Mouse (Mus musculus): ENCODE data around the gene Fads2.

The Fads2 gene

GRCm38 (mm10) chr19:10101341-10102053, at the start of gene Fads2:
Gene Fads2 (minus strand): TSS chr19:10101746.
- DNase-seq (ENCODE audit: low read depth, low spot score), result peak; percentile 74

GRCm38 (mm10) chr19:10149189-10149588, 47.6 kb upstream of the Fads2 start:
- DNase-seq (ENCODE audit: low read depth, low spot score), result no peak

- no peak for DNase-seq (ENCODE audit: low read depth, low spot score)
These were observed 47.0 kb upstream of the Fads2 start for GRCm38 (mm10) chr19:10148555-10148954.

DNA sequence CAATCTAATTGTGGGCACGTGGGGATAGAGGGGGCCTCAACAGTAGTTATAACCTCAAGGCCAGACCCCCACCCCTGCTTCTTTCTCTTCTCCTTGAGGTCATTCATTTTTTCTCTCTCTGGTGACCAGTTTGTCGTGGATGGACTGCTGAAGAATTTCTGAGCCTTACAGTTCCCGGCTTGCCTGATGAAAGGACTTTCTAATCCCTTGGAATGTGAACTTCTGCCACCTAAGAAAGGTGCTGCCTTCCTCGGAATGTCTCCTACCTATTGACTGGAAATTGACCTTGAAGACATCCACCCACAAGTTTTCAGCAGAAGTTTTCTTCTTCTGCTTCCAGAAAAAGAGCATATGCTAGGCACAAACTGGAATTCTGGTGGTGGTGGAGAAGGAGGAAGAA, 42.9 kb upstream of the Fads2 start:
- no peak for DNase-seq (ENCODE audit: low read depth, low spot score)

DNA sequence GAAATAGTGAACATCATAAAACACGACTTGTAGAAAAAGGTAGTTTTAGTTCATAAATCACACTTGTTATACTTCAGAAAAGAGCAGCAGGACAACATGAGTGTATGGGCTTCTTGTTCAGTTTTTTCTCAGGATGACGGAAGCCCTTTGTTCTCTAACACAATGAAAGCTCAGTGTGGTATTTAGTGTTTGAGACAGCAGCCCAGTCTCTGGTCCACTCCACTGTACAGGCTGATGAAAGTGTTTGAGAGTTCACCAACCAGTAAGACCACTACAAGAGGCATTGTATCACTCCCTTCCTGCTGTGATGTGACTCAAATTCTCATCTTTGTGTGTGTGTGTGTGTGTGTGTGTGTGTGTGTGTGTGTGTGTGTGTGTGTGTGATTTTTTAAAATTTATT, 42.1 kb upstream of the Fads2 start:
- no peak for DNase-seq (ENCODE audit: low read depth, low spot score)

- no peak for DNase-seq (ENCODE audit: low read depth, low spot score)
These were observed 38.2 kb upstream of the Fads2 start for GRCm38 (mm10) chr19:10139736-10140135.

GRCm38 (mm10) chr19:10137423-10137822, 35.9 kb upstream of the Fads2 start:
- no peak for DNase-seq (ENCODE audit: low read depth, low spot score)

GRCm38 (mm10) chr19:10134692-10135091, 33.1 kb upstream of the Fads2 start:
- no peak for DNase-seq (ENCODE audit: low read depth, low spot score)

GRCm38 (mm10) chr19:10129547-10129946, 28.0 kb upstream of the Fads2 start:
- DNase-seq (ENCODE audit: low read depth, low spot score), result peak; percentile 46

- no peak for DNase-seq (ENCODE audit: low read depth, low spot score)
These were observed 25.1 kb upstream of the Fads2 start for GRCm38 (mm10) chr19:10126479-10127250.

DNA sequence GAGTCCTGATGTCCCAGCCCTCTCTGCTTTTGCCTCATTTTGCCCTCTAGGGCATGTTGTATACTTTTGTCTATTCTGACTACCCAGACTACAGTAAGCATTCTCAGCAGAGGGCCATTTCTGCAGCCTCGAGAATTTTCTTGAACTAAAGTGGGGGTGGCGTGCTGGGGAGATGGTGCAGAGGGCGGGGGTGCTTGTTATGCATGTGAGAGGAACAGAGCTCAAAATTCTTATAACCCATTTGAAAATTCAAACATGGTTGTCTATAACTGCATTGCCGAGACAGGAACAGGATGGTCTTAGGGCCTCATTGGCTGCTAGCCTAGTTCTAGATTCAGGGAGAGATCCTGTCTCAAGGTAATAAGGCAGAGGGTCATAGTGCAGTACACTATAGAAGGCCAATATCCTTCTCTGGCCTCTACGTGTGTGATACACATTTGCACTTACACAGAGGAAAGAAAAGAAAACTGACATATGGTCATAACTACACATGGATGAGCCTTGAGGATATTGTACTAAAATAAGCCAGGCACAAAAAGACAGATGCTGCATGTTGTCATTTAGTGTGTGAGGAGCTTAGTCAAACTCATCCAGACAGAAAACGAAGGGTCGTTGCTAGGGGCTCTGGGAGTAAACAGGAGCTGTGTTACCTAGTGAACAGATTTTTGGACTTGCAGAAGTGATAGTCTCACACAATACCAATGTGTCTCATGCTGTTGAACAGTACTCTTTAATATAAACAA, 22.5 kb upstream of the Fads2 start:
- no peak for DNase-seq (ENCODE audit: low read depth, low spot score)

GRCm38 (mm10) chr19:10122021-10122631, 20.6 kb upstream of the Fads2 start:
- DNase-seq (ENCODE audit: low read depth, low spot score), result no peak

DNA sequence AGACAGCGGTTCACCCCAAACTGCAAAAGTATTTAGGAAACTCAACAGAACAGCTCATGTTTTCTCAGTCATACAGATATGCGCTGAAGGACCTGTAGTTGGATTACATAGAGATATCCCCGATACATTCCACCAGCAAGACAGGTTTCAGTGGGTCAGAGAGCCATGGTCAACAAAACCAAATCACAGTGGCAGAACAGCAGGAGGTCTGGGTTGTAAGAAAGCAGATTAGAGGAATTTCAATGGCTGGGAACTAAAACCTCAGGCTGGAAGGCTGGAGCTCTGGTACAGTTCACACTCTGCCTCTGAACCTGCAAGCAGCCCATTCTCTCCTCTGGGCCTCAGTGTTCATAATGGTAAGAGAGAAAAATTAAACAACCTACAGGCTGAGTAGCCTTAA, 15.1 kb upstream of the Fads2 start:
- no peak for DNase-seq (ENCODE audit: low read depth, low spot score)

GRCm38 (mm10) chr19:10115373-10116158, 14.0 kb upstream of the Fads2 start:
- DNase-seq (ENCODE audit: low read depth, low spot score), result no peak

DNA sequence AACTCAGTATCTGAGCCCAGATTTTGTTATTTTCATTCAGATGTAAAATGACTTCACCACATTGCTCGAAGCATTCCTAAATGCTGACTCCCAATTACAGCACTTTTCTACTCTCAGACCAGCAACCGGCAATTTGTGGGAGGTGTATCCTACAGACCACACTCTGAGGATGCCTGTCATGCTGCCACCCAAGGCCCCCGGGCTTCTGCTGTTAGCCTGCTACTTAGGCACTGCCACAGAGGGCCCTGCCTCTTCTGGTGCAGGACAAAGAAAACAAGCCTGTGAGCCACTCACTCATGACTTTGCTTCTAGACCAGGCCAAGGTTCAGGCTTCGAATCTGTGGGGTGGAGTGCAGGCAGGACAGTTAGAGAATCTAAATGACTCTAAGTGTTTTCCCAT, 11.4 kb upstream of the Fads2 start:
- DNase-seq (ENCODE audit: low read depth, low spot score), result no peak

DNA sequence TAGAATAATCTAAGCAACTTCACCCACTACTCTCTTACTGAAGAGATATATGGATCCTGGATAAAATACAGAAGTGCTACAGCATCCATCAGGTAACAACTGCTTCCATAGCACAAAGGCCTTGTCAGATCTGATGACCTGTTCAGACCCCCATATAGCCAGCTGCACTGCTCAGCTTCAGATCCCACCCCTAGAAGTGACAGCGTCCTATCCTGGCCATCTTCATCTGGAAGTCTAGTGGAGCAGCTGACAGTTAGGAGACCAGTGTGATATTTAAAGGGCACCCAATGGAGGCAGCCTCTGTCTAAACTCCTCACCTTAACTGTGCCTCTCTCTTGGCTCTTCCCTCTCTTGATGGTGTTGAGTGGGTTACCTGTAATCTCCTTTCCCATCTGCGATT, 7.1 kb upstream of the Fads2 start:
- DNase-seq (ENCODE audit: low read depth, low spot score), result no peak

DNA sequence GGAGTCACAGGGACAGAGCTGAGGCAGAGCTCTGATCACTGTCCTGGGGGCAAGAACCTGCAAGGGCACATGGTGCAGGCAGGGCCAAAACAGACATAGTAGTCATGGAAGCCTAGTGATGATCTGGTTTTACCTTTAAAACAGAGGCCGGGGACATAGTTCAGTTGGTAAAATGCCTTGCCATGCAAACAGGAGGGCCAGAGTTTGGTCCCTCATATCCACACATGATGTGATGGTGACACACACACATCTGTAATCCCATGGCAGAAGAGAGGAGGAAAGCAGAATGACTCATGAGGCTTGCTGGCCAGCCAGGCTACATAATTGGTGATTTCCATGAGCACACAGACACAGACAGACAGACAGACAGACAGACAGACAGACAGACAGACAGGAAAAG, 6.6 kb upstream of the Fads2 start:
- no peak for DNase-seq (ENCODE audit: low read depth, low spot score)

GRCm38 (mm10) chr19:10107051-10107611, 5.6 kb upstream of the Fads2 start:
- no peak for DNase-seq (ENCODE audit: low read depth, low spot score)

- DNase-seq (ENCODE audit: low read depth, low spot score), result no peak
These were observed 5.1 kb upstream of the Fads2 start for GRCm38 (mm10) chr19:10106634-10107033.

DNA sequence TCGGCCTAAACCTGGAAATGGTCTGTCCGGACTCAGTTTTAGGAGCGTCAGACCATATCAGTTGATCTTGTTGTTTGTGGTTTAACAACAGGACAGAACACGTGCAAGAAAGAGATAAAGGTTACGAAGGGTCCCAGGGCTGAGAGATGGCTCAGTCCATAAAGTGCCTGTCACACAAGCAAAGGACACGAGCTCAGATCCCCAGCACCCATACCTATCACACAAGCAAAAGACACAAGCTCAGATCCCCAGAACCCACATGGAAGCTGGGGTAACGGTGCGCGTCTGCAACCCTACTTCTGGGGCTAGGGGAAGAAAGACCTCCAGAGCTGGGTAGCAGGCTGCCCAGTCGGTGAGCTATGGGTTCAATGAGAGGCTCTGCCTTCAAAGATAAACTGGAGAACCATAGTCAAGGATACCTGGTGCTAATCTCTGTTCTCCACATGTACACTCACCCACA, 3.5 kb upstream of the Fads2 start:
- DNase-seq (ENCODE audit: low read depth, low spot score), result no peak

DNA sequence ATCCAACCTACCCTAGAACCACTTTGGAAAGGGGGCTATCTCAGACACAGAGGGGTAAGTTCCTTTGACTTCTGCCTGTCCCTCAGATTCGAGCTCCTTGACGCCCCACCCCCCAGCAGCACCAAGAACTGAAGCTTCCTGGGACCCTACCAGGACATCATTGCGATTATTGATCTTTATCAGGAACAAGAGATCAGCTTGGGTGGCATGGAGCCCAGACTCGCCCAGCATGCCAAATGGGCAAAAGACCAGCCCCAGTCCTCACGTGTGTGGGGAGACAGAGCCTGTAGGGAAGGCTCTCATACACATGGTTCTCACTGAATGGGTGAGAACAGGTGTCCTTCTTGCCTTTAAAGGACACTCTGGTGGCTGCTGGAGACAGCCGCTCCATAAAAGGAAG, 2.7 kb upstream of the Fads2 start:
- no peak for DNase-seq (ENCODE audit: low read depth, low spot score)
